Mouse (Mus musculus): Measurements from ENCODE around the gene Sclt1. TPM values are rescaled to one million over a fixed set of nuclear protein-coding genes. Genes with fewer than 3 reads are reported as not detected.
A peak's percentile ranks its signal among the peaks of the same experiment; 100 is the strongest.

Gene Sclt1
- polyA plus RNA-seq, 1 experiment from 2014 or later: 25.7 TPM

DNA sequence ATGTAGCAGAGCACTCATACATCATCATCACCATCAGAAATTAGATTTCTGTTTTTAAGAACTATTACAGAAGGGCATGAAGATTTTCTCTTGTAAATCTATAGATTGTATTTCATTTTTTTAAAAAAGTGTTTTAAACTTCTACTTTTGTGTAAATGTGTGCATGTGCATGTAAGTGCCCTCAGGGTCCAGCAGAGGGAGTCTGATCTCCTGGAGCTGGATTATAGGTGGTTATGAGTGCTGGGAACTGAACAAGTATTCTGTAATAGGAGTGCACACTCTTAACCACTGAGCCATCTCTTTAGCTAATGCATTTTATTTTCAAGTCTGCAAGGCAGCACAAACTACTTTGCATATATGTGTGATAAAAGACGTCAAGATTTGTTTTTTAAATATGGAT is 86.7 kb downstream of the Sclt1 start:
- no peak overlapping the region for H3K4me2 ChIP-seq
- no peak for ATAC-seq
- peaks cover 29% of the 10 kb centered on the region for H3K36me3 ChIP-seq (ENCODE audit: poor library complexity, severe bottlenecking)
- H3K4me1 ChIP-seq: no peaks in the 10 kb centered on the region
- no peak overlapping the region for H3K9ac ChIP-seq
- H3K4me3 ChIP-seq: no peak overlapping the region
- no peak overlapping the region for H3K27ac ChIP-seq
- 100% methylated on average over 1 of the region's 1 CpGs for WGBS
- no peaks in the 10 kb centered on the region for H3K9me3 ChIP-seq (replicated peaks)
- no peaks in the 10 kb centered on the region for H3K27me3 ChIP-seq

DNA sequence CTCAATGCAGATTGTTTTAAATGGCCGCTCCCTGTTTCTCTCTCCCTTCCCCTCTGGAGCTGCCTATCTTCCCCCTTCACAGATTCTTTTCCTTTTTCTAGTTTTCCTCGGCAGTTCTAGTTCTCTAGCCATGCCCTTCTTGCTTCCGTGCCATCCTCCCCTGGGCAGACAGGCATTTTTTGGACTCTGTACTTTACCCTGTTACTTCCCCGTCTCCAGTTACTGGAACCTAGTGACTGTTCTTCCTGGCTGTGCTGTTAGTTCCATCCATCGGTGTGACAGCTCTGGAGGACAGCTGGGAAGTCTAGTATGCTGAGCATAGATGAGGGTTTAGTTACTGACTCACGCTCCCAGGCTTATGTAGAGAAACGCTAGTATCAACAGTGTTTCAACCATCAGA is 121.3 kb downstream of the Sclt1 start:
- H3K9me3 ChIP-seq (replicated peaks): no peaks in the 10 kb centered on the region
- H3K4me2 ChIP-seq: no peak overlapping the region
- H3K36me3 ChIP-seq (ENCODE audit: poor library complexity, severe bottlenecking): 0 out of 2 replicates have a peak, but pooled peaks cover 6% of the 10 kb centered on the region
- H3K27ac ChIP-seq: no peak overlapping the region
- WGBS: 86% methylated on average over 7 of the region's 7 CpGs
- H3K4me1 ChIP-seq: peaks cover 3% of the 10 kb centered on the region; the same call in 1 of the 2 replicates
- no peak overlapping the region for H3K4me3 ChIP-seq
- no peak for ATAC-seq
- no peaks in the 10 kb centered on the region for H3K27me3 ChIP-seq
- H3K9ac ChIP-seq: no peak overlapping the region

DNA sequence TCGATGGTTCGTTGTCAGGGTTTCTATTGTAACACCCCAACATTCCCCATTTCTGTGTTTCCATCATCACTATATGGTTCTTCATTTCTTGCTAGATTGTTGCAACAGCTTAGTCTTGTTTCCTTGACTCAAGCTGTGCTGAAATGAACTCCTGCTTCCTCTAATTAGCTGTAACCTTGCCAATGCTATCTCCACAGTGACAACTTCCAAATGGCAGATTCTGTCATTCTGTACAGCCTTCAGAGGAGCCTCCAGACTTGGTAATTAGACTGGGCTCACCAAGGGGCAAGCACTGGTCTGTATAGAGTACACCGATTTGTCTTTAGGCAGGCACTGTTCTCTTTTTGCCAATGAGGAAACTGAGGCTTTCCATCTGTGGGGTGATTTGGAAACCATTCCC is 123.8 kb downstream of the Sclt1 start:
- H3K9ac ChIP-seq: no peak overlapping the region
- ATAC-seq: peak; percentile 76
- H3K9me3 ChIP-seq (replicated peaks): no peaks in the 10 kb centered on the region
- WGBS: 59% methylated on average over 3 of the region's 3 CpGs
- peaks cover 3% of the 10 kb centered on the region; the same call in 1 of the 2 replicates for H3K4me1 ChIP-seq
- H3K27ac ChIP-seq: peak overlapping the region; percentile 55; the same call in 1 of the 2 replicates
- H3K36me3 ChIP-seq (ENCODE audit: poor library complexity, severe bottlenecking): peaks cover 19% of the 10 kb centered on the region
- no peaks in the 10 kb centered on the region for H3K27me3 ChIP-seq
- no peak overlapping the region for H3K4me3 ChIP-seq
- no peak overlapping the region for H3K4me2 ChIP-seq

DNA sequence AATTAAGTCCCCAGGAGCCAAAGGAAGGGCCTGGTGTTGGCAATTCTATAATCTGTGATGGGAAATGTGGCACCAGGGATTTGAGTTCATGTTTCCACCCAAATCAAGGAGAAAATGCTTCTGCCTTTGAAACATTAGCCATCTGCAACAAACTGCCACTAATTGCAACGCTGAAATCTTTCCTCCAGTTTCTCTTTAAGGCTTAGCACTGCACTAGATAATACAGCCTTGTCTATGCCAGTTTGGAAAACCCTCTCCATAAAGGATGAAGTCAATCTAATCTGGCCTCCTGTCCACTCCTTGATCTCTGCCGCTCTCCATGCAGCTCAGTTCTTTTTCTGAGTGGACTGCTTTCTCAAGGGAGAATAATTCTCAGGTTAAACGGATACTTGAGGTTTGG is 124.3 kb downstream of the Sclt1 start:
- Histone ChIP-seq H3K36me3 (ENCODE audit: poor library complexity, severe bottlenecking) (peaks cover 20% of the 10 kb centered on the region), H3K9me3 (replicated peaks) (no peaks in the 10 kb centered on the region), H3K4me1 (peaks cover 3% of the 10 kb centered on the region; the same call in 1 of the 2 replicates), H3K27ac (peak overlapping the region; percentile 55; the same call in 1 of the 2 replicates), H3K4me2 (no peak overlapping the region), H3K4me3 (no peak overlapping the region), H3K27me3 (no peaks in the 10 kb centered on the region), H3K9ac (no peak overlapping the region)
- WGBS: 67% methylated on average over 3 of the region's 3 CpGs
- ATAC-seq: no peak

DNA sequence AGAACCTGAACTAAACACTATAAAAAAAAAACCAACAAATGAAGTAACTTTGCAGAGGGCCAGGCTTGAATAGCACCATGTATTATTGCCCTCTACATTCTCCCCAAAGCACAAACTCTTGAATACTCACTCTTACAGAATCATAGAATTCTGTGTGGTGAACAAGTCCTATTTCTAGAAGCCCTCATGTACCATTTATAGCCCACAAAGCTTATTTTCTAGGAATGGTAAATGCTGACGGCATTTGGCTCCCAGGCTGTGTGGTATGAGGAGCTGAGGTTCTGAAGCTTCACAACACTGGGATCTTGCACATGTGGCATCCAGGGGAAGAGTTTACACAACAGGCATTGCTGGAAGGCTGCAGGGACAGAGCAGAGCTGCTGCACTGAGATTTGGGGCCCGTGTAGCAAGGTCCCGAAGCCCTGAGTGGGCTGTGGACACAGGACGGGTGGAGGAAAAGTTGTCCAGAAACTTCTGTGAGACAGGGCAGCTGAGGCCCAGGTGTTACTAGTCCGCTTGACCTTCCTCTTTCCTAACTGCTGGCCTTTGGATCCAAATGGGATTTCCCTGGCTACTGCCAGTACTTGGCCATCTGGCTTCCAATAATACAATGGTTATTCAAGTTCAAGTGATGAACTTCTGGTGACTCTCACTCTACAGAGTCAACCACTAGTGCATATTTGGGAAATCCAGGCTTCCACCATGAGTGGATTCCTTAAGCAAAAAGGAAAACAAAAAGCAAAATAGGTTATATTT is 127.9 kb downstream of the Sclt1 start:
- Histone ChIP-seq H3K9ac (no peak overlapping the region), H3K4me1 (peaks cover 3% of the 10 kb centered on the region; the same call in 1 of the 2 replicates), H3K9me3 (replicated peaks) (no peaks in the 10 kb centered on the region), H3K36me3 (ENCODE audit: poor library complexity, severe bottlenecking) (peaks cover 48% of the 10 kb centered on the region), H3K4me2 (no peak overlapping the region), H3K27ac (no peak overlapping the region), H3K27me3 (no peaks in the 10 kb centered on the region), H3K4me3 (no peak overlapping the region)
- ATAC-seq: no peak
- WGBS: 89% methylated on average over 5 of the region's 5 CpGs

DNA sequence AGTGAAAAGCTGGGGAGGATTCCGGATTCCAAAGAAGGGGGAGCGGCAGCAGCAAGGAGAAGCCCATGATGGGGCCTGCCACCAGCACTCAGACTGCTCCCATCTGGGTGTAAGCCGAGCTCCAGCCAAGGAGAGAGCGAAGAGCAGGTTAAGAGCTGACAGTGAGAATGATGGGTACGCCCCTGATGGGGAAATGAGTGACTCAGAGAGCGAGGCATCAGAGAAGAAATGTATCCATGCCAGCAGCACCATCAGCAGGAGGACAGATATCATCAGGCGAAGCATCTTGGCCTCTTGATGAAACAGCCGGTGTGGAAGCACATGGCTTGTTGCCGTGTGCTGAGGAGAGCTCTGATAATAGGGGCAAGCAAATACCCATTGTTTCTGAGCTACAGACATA is 128.6 kb downstream of the Sclt1 start:
- Histone ChIP-seq H3K4me2 (no peak overlapping the region), H3K9ac (no peak overlapping the region), H3K36me3 (ENCODE audit: poor library complexity, severe bottlenecking) (peaks cover 55% of the 10 kb centered on the region), H3K27me3 (no peaks in the 10 kb centered on the region), H3K4me1 (peaks cover 3% of the 10 kb centered on the region; the same call in 1 of the 2 replicates), H3K4me3 (no peak overlapping the region), H3K9me3 (replicated peaks) (no peaks in the 10 kb centered on the region), H3K27ac (no peak overlapping the region)
- WGBS: 92% methylated on average over 9 of the region's 9 CpGs
- ATAC-seq: peak; percentile 25; the same call in 1 of the 2 replicates

DNA sequence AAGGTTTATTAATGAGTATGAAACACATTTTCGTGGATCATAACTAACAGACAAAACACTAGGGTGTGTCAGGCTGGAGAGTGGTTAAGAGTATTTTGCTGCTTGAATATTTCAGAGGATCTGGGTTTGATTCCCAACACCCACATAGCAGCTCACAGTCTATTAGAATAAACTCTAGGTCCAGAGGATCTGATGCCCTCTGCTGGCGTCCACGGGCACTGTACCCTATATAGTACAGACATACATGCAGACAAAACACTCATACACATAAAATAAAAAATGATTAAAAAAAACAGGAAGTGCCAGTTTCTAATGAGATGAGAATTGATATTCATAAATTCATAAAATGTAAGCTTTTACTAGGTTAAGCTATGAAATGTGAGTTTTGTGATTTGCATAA is 130.1 kb downstream of the Sclt1 start:
- H3K36me3 ChIP-seq (ENCODE audit: poor library complexity, severe bottlenecking): peaks cover 61% of the 10 kb centered on the region

DNA sequence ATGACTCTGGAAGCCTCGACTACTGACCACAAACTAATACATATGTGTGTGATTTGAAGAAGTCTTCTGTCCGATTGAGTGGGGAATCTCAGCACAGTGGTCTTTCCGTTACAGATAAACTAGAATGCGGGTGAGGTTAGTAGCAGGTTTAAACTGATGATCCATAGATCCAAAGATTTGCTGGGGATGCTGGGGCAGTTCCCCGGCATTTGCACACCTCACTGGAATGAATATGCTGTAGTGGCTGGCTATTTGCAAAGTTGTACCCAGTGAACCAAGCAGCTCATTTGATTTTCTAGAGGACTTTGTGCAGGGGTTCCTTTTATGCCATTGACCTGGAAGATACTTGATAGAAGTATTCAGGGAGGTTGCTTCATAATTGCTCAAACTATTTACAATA is 133.2 kb downstream of the Sclt1 start:
- Histone ChIP-seq H3K27ac (no peak overlapping the region), H3K9me3 (replicated peaks) (no peaks in the 10 kb centered on the region), H3K27me3 (no peaks in the 10 kb centered on the region), H3K4me2 (no peak overlapping the region), H3K36me3 (ENCODE audit: poor library complexity, severe bottlenecking) (peaks cover 82% of the 10 kb centered on the region), H3K4me1 (peaks cover 9% of the 10 kb centered on the region), H3K9ac (no peak overlapping the region), H3K4me3 (no peak overlapping the region)
- 88% methylated on average over 5 of the region's 5 CpGs for WGBS
- no peak for ATAC-seq

More for the DNA sequence above, 130.1 kb downstream of the Sclt1 start:
- no peaks in the 10 kb centered on the region for H3K4me1 ChIP-seq
- no peak overlapping the region for H3K27ac ChIP-seq
- no peaks in the 10 kb centered on the region for H3K9me3 ChIP-seq (replicated peaks)
- H3K27me3 ChIP-seq: no peaks in the 10 kb centered on the region
- WGBS: 92% methylated on average over 3 of the region's 3 CpGs
- no peak overlapping the region for H3K4me3 ChIP-seq
- H3K9ac ChIP-seq: no peak overlapping the region
- no peak; the same call in 1 of the 2 replicates for ATAC-seq
- H3K4me2 ChIP-seq: no peak overlapping the region

DNA sequence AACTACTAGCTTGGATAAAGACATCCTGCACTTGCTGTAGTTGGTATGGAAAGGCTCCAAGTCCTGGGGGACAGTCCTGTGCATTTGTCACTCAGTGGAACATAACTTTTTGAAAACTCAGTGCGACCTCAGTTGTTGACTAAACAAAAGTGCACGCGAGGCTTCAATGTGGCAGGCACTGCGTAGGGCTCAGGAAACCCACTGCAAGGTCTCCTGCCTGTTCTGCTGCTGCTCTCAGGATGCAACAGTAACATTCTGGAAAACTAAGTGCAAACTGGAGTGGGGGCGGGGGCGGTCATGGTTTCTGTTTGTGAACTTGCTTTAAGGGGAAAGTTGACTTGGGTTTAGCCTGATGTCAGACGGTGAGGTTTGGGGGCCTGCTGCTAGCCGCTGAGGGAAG is 134.8 kb downstream of the Sclt1 start:
- Histone ChIP-seq H3K27ac (no peak overlapping the region), H3K36me3 (ENCODE audit: poor library complexity, severe bottlenecking) (peaks cover 69% of the 10 kb centered on the region), H3K27me3 (no peaks in the 10 kb centered on the region), H3K9ac (no peak overlapping the region), H3K4me2 (no peak overlapping the region), H3K4me1 (peaks cover 25% of the 10 kb centered on the region), H3K9me3 (replicated peaks) (no peaks in the 10 kb centered on the region), H3K4me3 (no peak overlapping the region)
- WGBS: 92% methylated on average over 8 of the region's 8 CpGs
- ATAC-seq: no peak

DNA sequence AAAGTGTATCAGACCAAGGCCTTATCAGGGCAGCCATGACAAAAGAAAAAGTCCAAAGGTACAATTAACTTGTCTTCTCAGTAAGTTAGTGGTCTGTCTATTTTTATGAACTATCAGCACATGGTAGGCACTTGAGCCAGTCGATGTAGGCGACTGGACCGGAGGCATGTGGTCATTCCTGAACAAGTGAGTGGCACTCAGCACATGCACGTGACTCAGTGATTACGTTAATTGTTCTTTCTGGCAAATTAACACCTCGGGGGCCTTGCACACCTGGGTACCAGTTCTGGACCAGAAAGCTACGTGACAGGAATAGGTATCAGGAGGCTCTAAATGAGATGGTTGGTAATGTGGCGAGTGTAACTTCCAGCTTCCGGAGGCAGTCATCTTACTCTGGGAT is 135.3 kb downstream of the Sclt1 start:
- no peak overlapping the region for H3K4me3 ChIP-seq
- H3K27me3 ChIP-seq: no peaks in the 10 kb centered on the region
- no peak overlapping the region for H3K4me2 ChIP-seq
- H3K9ac ChIP-seq: no peak overlapping the region
- H3K4me1 ChIP-seq: peaks cover 27% of the 10 kb centered on the region
- no peak for ATAC-seq
- 91% methylated on average over 9 of the region's 9 CpGs for WGBS
- peaks cover 67% of the 10 kb centered on the region for H3K36me3 ChIP-seq (ENCODE audit: poor library complexity, severe bottlenecking)
- H3K27ac ChIP-seq: no peak overlapping the region
- H3K9me3 ChIP-seq (replicated peaks): no peaks in the 10 kb centered on the region

DNA sequence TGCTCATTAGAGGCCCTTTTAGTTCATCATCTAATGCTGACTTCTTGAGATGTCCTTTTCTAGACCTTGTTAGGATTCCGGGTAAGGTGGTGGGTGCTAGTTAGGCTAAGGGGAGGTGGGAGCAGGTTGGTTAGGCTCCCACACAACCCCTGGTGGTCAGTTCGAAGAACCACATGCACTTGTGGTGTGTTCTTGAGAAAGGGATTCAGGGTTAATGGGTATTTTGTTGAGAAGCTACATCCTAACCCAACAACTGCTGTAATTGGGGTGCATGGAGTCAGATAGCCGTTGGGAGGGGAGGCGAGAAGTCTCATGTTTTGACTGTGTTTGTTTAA is 136.0 kb downstream of the Sclt1 start:
- Histone ChIP-seq H3K27ac (no peak overlapping the region), H3K27me3 (no peaks in the 10 kb centered on the region), H3K4me2 (no peak overlapping the region), H3K9ac (no peak overlapping the region), H3K9me3 (replicated peaks) (no peaks in the 10 kb centered on the region), H3K36me3 (ENCODE audit: poor library complexity, severe bottlenecking) (peaks cover 60% of the 10 kb centered on the region), H3K4me1 (peaks cover 27% of the 10 kb centered on the region), H3K4me3 (no peak overlapping the region)
- WGBS: 91% methylated on average over 4 of the region's 4 CpGs
- no peak for ATAC-seq

DNA sequence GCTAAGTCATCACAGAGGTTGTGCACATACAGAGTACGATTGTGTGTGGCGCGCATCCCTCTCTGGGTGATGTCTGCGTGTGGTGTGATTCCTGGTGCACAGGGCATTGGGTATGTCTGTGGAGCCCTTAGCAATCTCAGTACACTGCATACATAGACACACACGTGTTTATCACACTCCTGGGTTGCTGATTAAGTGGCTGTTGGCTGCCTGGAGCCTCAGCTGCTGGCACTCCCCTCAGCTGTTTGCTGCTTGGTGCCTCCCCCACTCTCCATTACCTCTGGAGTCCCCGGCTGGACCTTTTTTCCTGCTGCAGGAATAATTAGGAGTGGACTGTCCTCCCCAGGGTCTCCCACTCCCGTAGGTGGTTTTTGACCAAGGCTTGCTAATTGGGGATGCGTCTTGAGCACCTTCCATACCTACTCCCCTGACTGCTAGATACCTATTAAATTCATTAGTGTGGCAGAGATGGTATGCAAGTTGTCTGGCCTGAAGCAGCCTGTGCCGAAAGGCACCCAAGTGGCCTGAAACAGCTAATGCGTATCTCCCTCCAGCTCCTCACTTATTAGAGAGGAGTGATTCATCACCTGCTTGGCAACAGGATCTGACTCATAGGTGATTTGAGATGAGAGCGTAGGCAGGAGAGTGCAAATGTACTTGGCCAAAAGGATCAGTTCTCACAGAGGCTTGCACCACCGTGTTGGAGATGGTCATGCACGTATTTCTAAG is 136.5 kb downstream of the Sclt1 start:
- Histone ChIP-seq H3K9ac (no peak overlapping the region), H3K4me1 (peaks cover 27% of the 10 kb centered on the region), H3K4me3 (no peak overlapping the region), H3K9me3 (replicated peaks) (no peaks in the 10 kb centered on the region), H3K27ac (no peak overlapping the region), H3K36me3 (ENCODE audit: poor library complexity, severe bottlenecking) (peaks cover 55% of the 10 kb centered on the region), H3K4me2 (no peak overlapping the region), H3K27me3 (no peaks in the 10 kb centered on the region)
- ATAC-seq: no peak
- 89% methylated on average over 13 of the region's 13 CpGs for WGBS

All from forebrain, embryonic 13.5 days (tissue).